Mouse (Mus musculus) cerebellum, adult 2 months (tissue): ENCODE results near the gene Fus.

ENCODE experiments used
- CTCF ChIP-seq: fragments of 200-500 bp; IDR thresholded peaks from 2 replicates; pipeline ENCODE4 v1.5.1; 2011; ENCODE audit warnings: low read depth, mild to moderate bottlenecking, control low read depth, low read length, moderate library complexity, borderline replicate concordance; ENCODE audit not compliant: insufficient read depth
- POLR2A ChIP-seq: fragments of 200-500 bp; IDR thresholded peaks from 2 replicates; pipeline ENCODE4 v1.6.1; 2011; ENCODE audit warnings: low read length, control low read depth, borderline replicate concordance; ENCODE audit not compliant: insufficient read depth

GRCm38 (mm10) chr7:127946470-127947023 lies 20.7 kb upstream of the Fus start, which contains the start of gene Prss36:
- TF ChIP-seq CTCF = no peak
- TF ChIP-seq POLR2A = no peak
